Mouse (Mus musculus): ENCODE data around the gene Zbtb18. TPM values are rescaled to one million over a fixed set of nuclear protein-coding genes. Genes with fewer than 3 reads are reported as not detected.

Zbtb18 gene
- total and polyA plus RNA-seq, 3 experiments = 8.4 to 16.9 (median 10.0) TPM

- TF ChIP-seq ZMIZ1 (IDR thresholded peaks at IDR 0.05; ENCODE audit: low read depth, low read length) = no peak
- TF ChIP-seq SIN3A (IDR thresholded peaks at IDR 0.05; ENCODE audit: low read length) = 0 out of 2 replicates have a peak, but pooled peaks have one; percentile 8
- peak; percentile 24; the same call in 1 of the 2 replicates for TF ChIP-seq EP300 (IDR thresholded peaks at IDR 0.05; ENCODE audit: low read length)
- no peak for TF ChIP-seq BHLHE40 (IDR thresholded peaks at IDR 0.05; ENCODE audit: low read depth, low read length)
- Histone ChIP-seq H3K79me2 (replicated peaks; ENCODE audit: control insufficient read depth, extremely low read depth, insufficient read depth, poor library complexity, severe bottlenecking) (no peaks in the 10 kb centered on the region; the same call in 1 of the 2 replicates), H3K9me3 (replicated peaks; ENCODE audit: low read length) (no peaks in the 10 kb centered on the region), H3K36me3 (replicated peaks in 1 of 2; ENCODE audit: control insufficient read depth in 1 of 2, insufficient read depth in 1 of 2, low read length in 1 of 2) (peaks cover 13 to 19% of the 10 kb centered on the region in 2 experiments), H3K4me3 (replicated peaks in 1 of 3; ENCODE audit: low read depth in 2 of 3, low read length in 2 of 3, poor library complexity in 1 of 3) (peak overlapping the region; percentile 67 to 79 (median 71)), H3K4me1 (ENCODE audit: control insufficient read depth in 1 of 2, insufficient read depth in 2 of 2) (peaks cover 5 to 49% of the 10 kb centered on the region in 2 experiments; a peak in 3 of 4 replicates), H3K27me3 (replicated peaks) (peaks cover 5% of the 10 kb centered on the region), H3K9ac (ENCODE audit: insufficient read depth, low read depth) (peak overlapping the region; percentile 88), H3K27ac (ENCODE audit: insufficient read depth, low read depth) (peak overlapping the region; percentile 93; the same call in 1 of the 2 replicates), H3K4me2 (ENCODE audit: insufficient read depth, low read depth, poor library complexity, severe bottlenecking) (peak overlapping the region; percentile 42)
- in situ Hi-C loops (cut with MboI; ENCODE audit: low pct_ligation_motif_present, low pct_unique_long_range_greater_than_20kb, low sequenced_read_pairs) = no loop called here
- DNase-seq (ENCODE audit: extremely low read depth) = no peak
- dilution Hi-C loops (cut with MboI; ENCODE audit: extremely low pct_ligation_motif_present, extremely low pct_unique_long_range_greater_than_20kb, low sequenced_read_pairs) = no loop called here
Measured at GRCm38 (mm10) chr1:177443724-177444482, 1.8 kb downstream of the Zbtb18 start.

GRCm38 (mm10) chr1:177444483-177444810 is 2.3 kb downstream of the Zbtb18 start:
- H3K9me3 ChIP-seq (replicated peaks; ENCODE audit: low read length) = no peaks in the 10 kb centered on the region
- peak overlapping the region; percentile 42 for H3K4me2 ChIP-seq (ENCODE audit: insufficient read depth, low read depth, poor library complexity, severe bottlenecking)
- H3K36me3 ChIP-seq (replicated peaks in 1 of 2; ENCODE audit: control insufficient read depth in 1 of 2, insufficient read depth in 1 of 2, low read length in 1 of 2) = peaks cover 13 to 19% of the 10 kb centered on the region in 2 experiments
- no peak for DNase-seq (ENCODE audit: extremely low read depth)
- peaks cover 5% of the 10 kb centered on the region for H3K27me3 ChIP-seq (replicated peaks)
- H3K4me1 ChIP-seq (ENCODE audit: control insufficient read depth in 1 of 2, insufficient read depth in 2 of 2) = peaks cover 5 to 52% of the 10 kb centered on the region in 2 experiments; a peak in 3 of 4 replicates
- dilution Hi-C loops (cut with MboI; ENCODE audit: extremely low pct_ligation_motif_present, extremely low pct_unique_long_range_greater_than_20kb, low sequenced_read_pairs) = no loop called here
- in situ Hi-C loops (cut with MboI; ENCODE audit: low pct_ligation_motif_present, low pct_unique_long_range_greater_than_20kb, low sequenced_read_pairs) = no loop called here
- no peak overlapping the region for H3K27ac ChIP-seq (ENCODE audit: insufficient read depth, low read depth)
- H3K9ac ChIP-seq (ENCODE audit: insufficient read depth, low read depth) = peak overlapping the region; percentile 88
- H3K4me3 ChIP-seq (replicated peaks in 1 of 3; ENCODE audit: low read depth in 2 of 3, low read length in 2 of 3, poor library complexity in 1 of 3) = peak overlapping the region in 2 of 3 experiments; percentile 45 to 71
- no peaks in the 10 kb centered on the region; the same call in 1 of the 2 replicates for H3K79me2 ChIP-seq (replicated peaks; ENCODE audit: control insufficient read depth, extremely low read depth, insufficient read depth, poor library complexity, severe bottlenecking)
- TF ChIP-seq ZMIZ1 (IDR thresholded peaks at IDR 0.05; ENCODE audit: low read depth, low read length) (no peak), TCF12 (IDR thresholded peaks at IDR 0.05; ENCODE audit: low read depth, low read length) (no peak), ZC3H11A (IDR thresholded peaks at IDR 0.05; ENCODE audit: low read depth, low read length) (no peak), NRF1 (IDR thresholded peaks at IDR 0.05; ENCODE audit: low read depth, low read length) (no peak), ETS1 (conservative IDR thresholded peaks at IDR 0.05; ENCODE audit: low read depth, low read length) (no peak), MYC (IDR thresholded peaks at IDR 0.05; ENCODE audit: low read depth, low read length) (no peak), NELFE (IDR thresholded peaks at IDR 0.05; ENCODE audit: low read depth, low read length) (no peak), MAZ (IDR thresholded peaks at IDR 0.05; ENCODE audit: low read depth, low read length) (no peak), ZKSCAN1 (IDR thresholded peaks at IDR 0.05; ENCODE audit: borderline replicate concordance, low read depth, low read length) (no peak), USF1 (IDR thresholded peaks at IDR 0.05; ENCODE audit: low read depth, low read length) (no peak), MAFK (IDR thresholded peaks at IDR 0.05; ENCODE audit: insufficient replicate concordance, low read length) (no peak), SMC3 (IDR thresholded peaks at IDR 0.05; ENCODE audit: low read depth, low read length) (no peak)
